Mouse (Mus musculus) cortical plate, adult 2 months (tissue): ENCODE measurements around the gene Antxr1. TPM values are rescaled to one million over a fixed set of nuclear protein-coding genes. Genes with fewer than 3 reads are reported as not detected.
A peak's percentile ranks its signal among the peaks of the same experiment; 100 is the strongest.

Experiments
- H3K27ac ChIP-seq: fragments of 200-500 bp; 2 replicates; pipeline ENCODE4 v1.5.1; 2012; ENCODE audit warnings: low read length, control low read depth, inconsistent platforms; ENCODE audit not compliant: insufficient read depth
- H3K4me1 ChIP-seq: fragments of 200-500 bp; 2 replicates; pipeline ENCODE4 v1.6.1; 2011; ENCODE audit warnings: low read length; ENCODE audit not compliant: control insufficient read depth, insufficient read depth
- H3K4me3 ChIP-seq: fragments of 200-500 bp; 2 replicates; pipeline ENCODE4 v1.5.1; 2011; ENCODE audit warnings: mild to moderate bottlenecking, low read length, control low read depth; ENCODE audit not compliant: insufficient read depth
- CTCF ChIP-seq: fragments of 200-500 bp; IDR thresholded peaks from 2 replicates; pipeline ENCODE4 v1.5.1; 2011; ENCODE audit warnings: mild to moderate bottlenecking, control low read depth, low read length; ENCODE audit not compliant: insufficient read depth; ENCODE audit errors: extremely low read depth
- POLR2A ChIP-seq: fragments of 200-500 bp; IDR thresholded peaks from 2 replicates; pipeline ENCODE4 v1.6.1; 2011; ENCODE audit warnings: mild to moderate bottlenecking, low read length, control low read depth; ENCODE audit not compliant: insufficient read depth; ENCODE audit errors: extremely low read depth
- polyA plus RNA-seq: library from polyadenylated mRNA; depleted of rRNA; stranded (reverse); fragments of >200 nt; gene quantifications from 2 replicates; pipeline ENCODE4 v1.2.3, GENCODE M21; 2012

Gene Antxr1
- polyA plus RNA-seq, 1 experiment: 10.9 TPM

DNA sequence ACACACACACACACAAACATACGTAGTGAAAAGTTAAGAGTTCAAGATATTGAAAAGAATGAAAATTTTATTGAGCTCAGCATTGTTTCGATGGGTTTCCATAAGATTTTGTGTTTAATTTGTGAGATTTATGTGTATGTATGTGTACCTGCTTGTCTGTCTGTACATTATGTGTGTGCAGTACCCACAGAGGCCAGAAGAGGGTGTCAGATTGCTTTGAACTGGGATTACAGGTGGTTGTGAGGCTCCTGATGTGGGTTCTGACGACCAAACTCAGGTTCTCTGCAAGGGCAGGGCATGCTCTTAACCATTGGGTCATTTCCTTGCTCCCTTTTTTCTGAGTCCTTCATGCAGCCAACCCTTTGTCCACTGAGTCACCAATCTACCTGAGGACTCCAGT, 124.1 kb downstream of the Antxr1 start:
- no peak overlapping the region for H3K4me3 ChIP-seq
- no peaks in the 10 kb centered on the region for H3K4me1 ChIP-seq
- no peak for TF ChIP-seq POLR2A
- TF ChIP-seq CTCF: no peak
- H3K27ac ChIP-seq: no peak overlapping the region

DNA sequence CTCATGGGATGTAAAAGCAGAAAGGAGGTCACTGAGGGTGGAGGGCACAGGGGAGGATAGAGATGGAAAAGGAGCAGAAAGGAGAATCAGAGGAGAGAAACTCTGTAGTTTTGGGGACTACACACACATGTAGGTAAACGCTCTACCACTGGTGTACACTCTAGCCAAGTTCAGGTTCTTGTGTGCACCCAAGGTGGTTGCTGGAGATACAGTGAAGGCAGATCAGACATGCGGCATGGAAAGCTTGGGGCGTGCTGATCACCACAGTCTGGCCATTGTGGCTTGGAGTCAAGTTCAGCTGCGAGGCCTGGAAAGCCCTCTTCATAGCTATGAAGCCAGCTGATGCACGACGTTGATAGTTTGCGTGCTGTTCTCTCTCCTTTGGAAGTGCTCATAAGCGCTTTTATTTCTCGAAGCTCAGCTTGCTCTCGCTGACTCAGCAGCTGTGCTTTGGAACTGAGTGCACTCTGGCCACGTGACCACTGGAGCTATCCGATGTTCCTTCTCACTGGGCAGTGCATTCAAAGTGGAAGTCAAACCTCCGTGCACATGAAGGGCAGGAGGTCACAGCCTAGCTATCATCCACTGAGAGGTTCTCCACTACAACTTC, 128.1 kb downstream of the Antxr1 start:
- Histone ChIP-seq H3K27ac (no peak overlapping the region), H3K4me1 (no peaks in the 10 kb centered on the region; the same call in 1 of the 2 replicates), H3K4me3 (no peak overlapping the region)
- no peak for TF ChIP-seq POLR2A
- no peak for TF ChIP-seq CTCF

DNA sequence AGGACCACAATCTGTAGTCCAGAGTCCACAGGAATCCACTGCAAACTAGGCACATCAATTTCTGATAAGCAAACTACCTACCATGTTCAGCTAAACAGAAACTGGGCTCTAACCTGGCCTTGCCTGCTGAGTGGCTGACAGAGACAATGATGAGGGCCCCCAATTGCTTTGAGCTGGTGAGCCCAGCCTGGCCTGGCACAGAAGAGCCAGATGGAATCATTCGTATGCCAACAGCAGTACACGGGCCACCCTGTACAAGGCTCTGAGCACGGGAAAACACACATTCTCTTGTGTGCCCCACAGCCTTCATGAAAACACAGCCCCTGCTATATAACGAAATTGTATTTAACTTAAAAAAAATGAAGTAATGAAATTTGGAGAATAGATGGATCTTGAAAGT, 128.8 kb downstream of the Antxr1 start:
- TF ChIP-seq CTCF (no peak), POLR2A (no peak)
- Histone ChIP-seq H3K4me1 (no peaks in the 10 kb centered on the region; the same call in 1 of the 2 replicates), H3K4me3 (no peak overlapping the region), H3K27ac (no peak overlapping the region)

DNA sequence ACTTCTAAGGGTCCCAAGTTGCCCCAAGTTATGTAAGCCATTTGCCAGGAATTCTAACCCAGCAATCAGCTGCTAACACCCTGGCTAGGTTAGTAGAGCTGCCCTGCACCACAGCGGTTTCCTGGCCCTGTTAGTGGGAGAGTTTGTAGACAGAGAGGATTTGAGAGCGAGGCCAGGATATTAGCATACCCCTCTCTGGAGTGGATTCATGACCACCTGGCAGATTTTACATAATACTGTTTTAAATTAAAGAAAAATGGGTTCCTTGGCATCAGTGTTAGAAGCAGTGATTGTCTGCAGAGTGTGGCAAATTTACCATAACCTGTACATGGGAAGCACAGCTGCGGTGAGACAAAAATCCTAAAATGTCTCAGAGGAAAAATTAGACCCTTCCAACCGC, 132.2 kb downstream of the Antxr1 start:
- Histone ChIP-seq H3K4me1 (no peaks in the 10 kb centered on the region; the same call in 1 of the 2 replicates), H3K4me3 (no peak overlapping the region), H3K27ac (no peak overlapping the region)
- TF ChIP-seq CTCF (no peak), POLR2A (no peak)

DNA sequence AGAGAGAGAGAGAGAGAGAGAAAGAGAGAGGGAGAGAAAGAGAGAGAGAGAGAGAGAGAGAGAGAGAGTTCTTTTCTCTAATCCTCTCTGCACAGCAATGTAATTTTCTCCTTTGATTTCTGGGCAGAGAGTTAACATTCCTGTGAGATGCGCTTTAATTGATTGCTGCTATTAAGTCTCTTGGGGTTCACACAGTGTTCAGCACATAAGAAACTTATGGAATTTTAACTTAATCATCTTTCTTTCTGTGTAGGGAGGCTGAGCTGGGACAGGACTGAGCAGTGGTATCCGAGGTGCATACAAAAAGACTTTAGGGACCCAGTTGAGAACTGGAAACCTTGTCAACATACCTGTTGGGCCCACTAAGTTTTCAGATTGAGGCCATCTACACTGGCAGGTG, 132.6 kb downstream of the Antxr1 start:
- H3K27ac ChIP-seq: no peak overlapping the region
- H3K4me3 ChIP-seq: no peak overlapping the region
- H3K4me1 ChIP-seq: no peaks in the 10 kb centered on the region; the same call in 1 of the 2 replicates
- TF ChIP-seq POLR2A (no peak), CTCF (no peak)

DNA sequence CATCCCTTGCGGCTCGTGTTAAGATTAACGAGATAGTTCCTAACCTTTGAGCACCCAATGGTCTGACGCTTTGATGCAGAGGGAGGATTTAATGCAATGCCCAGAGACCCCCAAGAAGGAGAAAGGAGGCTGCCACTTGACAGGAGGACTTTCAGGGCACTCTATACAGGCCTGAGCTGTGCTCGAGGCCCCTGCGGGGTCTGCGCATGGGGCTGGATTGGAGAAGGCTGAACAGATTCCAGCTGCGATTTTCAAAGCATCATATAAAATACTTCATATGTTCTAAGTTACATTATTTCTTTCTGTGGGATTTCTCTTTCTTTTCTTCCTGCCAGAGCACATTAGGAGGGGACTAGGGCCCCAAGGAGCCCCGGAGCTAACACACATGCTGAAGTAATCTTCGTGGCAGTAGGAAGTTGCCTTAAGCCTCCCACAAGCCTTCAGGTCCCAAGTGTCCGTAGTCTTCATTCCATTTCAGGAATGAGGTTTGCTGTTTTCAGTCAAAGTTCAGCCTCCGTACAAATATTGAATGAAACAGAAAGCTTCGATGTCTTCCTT, 133.5 kb downstream of the Antxr1 start:
- H3K4me1 ChIP-seq: no peaks in the 10 kb centered on the region; the same call in 1 of the 2 replicates
- no peak for TF ChIP-seq POLR2A
- no peak for TF ChIP-seq CTCF
- no peak overlapping the region for H3K27ac ChIP-seq
- no peak overlapping the region for H3K4me3 ChIP-seq

DNA sequence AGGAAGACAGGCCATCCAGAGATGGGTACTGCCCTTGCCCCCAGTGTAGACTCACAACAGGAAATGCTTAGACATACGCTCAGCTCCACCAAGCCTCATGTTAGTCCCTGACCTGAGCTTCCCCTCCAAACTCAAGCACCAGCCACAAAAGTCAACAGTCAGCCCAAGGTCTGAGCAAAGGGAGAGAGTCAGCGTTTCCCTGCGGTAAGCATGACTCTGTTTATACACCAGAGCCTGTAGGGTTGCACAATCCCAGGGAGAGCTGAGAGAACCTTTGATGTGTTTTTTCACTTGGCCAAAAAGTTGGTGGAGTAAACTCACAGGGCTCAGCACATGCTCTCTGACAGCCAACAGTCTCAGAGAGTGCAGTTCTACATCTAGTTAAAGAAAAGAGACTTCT, 145.9 kb downstream of the Antxr1 start:
- H3K4me3 ChIP-seq: no peak overlapping the region
- H3K4me1 ChIP-seq: peaks cover 5% of the 10 kb centered on the region; the same call in 1 of the 2 replicates
- H3K27ac ChIP-seq: no peak overlapping the region
- TF ChIP-seq CTCF (no peak), POLR2A (no peak)

DNA sequence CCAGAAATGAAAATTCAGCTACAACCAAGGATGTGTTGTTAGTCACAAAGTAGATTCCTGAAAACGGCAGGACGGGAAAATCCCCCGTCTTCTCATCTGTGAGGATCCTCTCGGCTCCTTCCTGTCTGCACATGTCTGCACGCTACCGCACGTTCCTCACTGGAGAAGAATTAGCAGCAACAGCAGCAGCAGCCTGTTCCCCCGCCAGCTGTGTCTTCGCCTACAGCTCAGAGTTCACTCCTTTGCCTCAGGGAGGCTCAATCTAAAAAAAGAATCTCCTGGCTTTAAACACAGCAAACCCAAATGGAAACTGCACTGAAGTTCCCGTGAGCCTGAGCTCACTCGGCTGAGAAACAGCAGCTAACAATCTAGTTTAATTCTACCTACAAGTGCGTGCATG, 148.6 kb downstream of the Antxr1 start:
- TF ChIP-seq POLR2A (no peak), CTCF (no peak)
- H3K4me1 ChIP-seq: peaks cover 8% of the 10 kb centered on the region
- H3K4me3 ChIP-seq: no peak overlapping the region
- peak overlapping the region; percentile 20; the same call in 1 of the 2 replicates for H3K27ac ChIP-seq

DNA sequence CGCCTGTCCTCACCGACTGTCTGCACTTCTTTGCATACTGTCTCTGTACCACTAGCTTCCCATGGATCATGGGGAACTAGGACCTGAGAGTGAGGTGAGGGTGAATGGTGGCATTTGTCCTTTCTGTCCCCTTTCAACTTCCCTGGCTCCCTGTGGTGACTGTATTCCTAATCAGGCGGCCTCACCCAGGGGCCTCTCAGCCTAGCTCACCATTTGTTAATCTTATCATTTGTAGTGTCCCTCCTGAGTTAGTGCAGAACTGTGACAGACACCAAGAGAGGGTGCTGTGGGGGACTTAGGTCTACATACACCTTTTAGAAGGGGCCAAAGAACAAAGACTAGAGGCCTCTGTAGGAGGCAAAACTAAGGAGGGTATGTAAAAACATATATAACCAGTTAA, 151.2 kb downstream of the Antxr1 start:
- H3K27ac ChIP-seq: peak overlapping the region; percentile 54
- peaks cover 8% of the 10 kb centered on the region for H3K4me1 ChIP-seq
- TF ChIP-seq POLR2A (no peak), CTCF (no peak)
- no peak overlapping the region for H3K4me3 ChIP-seq

DNA sequence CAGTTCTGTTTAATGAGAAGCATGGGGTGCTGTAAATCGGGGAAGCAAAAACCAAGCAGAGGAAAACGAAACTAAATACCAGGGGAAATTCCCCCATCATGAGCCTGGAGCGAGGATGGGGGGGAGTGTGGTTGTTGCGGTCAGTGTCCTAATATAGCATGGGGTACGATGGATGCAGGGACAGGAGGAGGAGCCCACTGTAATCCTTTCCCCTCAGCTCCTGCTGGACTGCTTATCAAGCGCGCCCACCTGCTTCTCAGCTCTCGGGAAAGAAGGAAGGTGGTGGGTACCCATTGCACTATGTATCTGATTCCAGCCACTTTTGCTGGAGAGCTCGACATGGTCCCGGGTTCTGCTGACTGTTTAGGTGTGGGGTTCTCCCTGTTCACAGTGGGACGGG, 151.6 kb downstream of the Antxr1 start:
- TF ChIP-seq CTCF (no peak), POLR2A (no peak)
- H3K4me1 ChIP-seq: peaks cover 8% of the 10 kb centered on the region
- peak overlapping the region; percentile 54 for H3K27ac ChIP-seq
- no peak overlapping the region for H3K4me3 ChIP-seq
